Mouse (Mus musculus) spleen, adult 10 weeks (tissue): ENCODE results near the gene Uba6. TPM values are rescaled to one million over a fixed set of nuclear protein-coding genes. Genes with fewer than 3 reads are reported as not detected.

Source experiments
- polyA plus RNA-seq: library from polyadenylated mRNA; stranded (reverse); fragments of 350-450 nt; fragmentation: Illumina TruSeq; extraction: RNeasy Lipid Tissue Mini Kit (QIAGEN cat#74804); gene quantifications from one replicate; pipeline ENCODE4 v1.2.3, GENCODE M21; 2015; ENCODE audit warnings: low replicate concordance; ENCODE audit not compliant: insufficient read depth

Uba6 gene
- polyA plus RNA-seq, result 23.3 TPM

DNA sequence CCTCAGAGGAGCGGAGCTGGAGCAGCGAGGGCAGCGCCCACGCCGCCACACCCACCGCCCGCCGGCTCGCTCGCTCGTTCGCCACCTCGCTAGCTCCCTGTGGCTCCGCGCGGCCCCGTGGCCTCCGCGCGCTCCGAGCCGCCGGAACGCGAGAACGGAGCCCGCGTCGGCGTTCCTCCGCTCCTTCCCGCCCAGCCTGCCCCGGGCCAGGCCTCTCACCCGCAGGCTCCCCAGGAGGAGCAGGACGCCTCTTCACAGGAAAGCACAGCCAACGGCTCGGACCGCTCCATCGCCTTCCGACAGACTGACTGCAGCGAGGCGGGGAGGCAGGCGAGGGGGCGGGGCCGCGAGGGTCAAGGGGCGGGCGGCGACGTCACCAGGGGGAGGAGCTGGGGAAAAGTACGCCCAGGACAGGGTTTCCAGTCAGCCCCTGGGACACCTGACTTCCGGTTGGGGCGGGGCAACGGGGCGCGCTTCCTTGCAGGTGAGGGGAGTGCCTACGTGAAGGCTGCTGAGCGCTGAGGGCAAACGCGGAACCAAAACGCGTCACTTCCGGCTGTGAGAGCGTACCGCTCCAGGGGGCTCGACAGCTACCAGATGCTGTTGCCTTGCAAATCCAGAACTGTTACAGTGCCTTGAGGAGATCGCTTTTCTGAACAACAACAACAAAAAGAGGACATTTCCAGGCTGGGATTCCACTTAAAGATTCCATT is at the start of gene Uba6:
Gene Uba6 (minus strand): TSS at position 355 of the 713 bp plus-strand sequence.

DNA sequence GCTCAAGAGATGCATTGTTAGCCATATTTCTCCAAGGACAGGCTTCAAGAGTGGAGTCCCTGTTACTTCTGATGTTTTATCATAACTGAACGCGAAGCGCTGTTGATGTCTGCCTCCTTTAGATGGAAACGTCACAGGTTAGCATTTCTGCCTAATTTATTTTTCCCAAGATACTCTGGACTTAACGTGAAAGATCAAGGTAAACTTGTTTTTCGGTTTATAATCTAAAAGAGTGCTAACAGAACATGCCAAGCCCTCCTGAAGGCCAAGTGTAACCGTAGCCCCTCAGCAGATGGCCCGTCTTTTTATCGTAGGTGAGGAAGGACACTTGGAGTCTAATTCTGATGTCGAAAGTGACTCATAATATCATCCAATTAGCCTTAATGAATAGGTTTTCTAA is 25.2 kb upstream of the Uba6 start, which contains the start of gene Gnrhr:
Gene Gnrhr (minus strand): TSS at position 101 of the 400 bp plus-strand sequence.

DNA sequence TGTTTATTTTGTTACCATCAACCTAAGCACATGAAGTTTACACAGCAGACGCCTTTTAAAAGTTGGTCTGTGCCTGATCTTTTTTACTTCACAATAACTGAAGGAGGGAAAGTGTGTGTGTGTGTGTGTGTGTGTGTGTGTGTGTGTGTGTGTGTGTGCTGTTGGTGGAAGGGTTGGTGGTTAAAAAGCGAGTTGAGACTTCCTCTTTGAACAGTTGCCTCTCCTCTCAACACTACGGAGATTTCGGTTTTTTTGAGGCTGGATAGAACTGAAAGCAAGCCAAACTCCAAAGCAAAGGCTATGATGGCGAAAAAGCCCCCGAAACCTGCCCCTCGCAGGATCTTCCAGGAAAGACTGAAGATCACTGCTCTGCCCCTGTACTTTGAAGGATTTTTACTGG is 101.1 kb downstream of the Uba6 start, which contains the start of gene Stap1:
Gene Stap1 (plus strand): TSS at position 209 of the 400 bp plus-strand sequence.

DNA sequence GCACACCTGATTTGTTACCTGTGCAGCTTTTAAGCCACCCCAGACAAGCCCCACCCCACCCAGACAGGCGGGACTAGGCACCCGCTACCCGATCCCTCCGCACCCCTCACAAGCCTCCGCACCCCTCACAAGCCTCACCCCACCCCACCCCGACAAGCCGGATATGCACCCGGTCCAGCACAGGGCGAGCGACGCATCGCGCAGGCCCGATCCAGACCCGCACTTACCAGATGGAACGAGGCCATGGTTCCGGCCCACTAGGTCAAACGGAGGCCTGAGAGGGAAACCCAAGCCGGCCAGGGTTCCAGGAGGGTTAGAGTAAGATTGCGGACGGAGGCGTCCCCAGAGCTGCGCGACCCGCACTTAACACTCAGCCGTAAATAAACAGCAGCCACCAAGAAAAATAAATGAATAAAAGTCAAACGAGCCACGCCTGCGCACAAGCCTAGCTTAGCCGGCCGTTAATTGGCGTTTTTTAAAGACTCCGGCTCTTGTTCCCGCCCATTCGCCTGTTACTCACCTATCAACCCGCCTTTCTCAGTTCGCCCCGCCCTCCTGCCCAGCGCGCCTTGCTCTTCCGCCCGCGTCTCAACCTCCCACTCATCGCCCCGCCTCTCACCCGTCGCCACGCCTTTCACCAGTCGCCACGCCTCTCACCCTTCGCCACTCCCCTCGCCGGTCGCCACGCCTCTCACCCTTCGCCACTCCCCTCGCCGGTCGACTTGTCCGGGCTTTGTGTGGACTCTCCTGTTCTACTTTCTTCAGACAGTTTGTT is 107.3 kb downstream of the Uba6 start, which contains the start of gene Cenpc1:
Gene Cenpc1 (minus strand): TSS at position 483 of the 775 bp plus-strand sequence.

Other genes with a start within 250 kb of the Uba6 start
- 25.4 TPM for gene Cenpc1, start 107.2 kb downstream of the Uba6 start, polyA plus RNA-seq
- 217 TPM for gene Stap1, start 101.1 kb downstream of the Uba6 start, polyA plus RNA-seq
- not detected for gene Gnrhr, start 25.1 kb upstream of the Uba6 start, polyA plus RNA-seq
- gene Tmprss11c, start 116.5 kb upstream of the Uba6 start, polyA plus RNA-seq, result not detected
- gene Tmprss11d, start 200.6 kb upstream of the Uba6 start, polyA plus RNA-seq, result 0.43 TPM